Mouse (Mus musculus): ENCODE measurements around the gene Tle1. TPM values are rescaled to one million over a fixed set of nuclear protein-coding genes. Genes with fewer than 3 reads are reported as not detected.

Tle1 gene
- 27.8 and 30.7 TPM in 2 replicates for polyA plus RNA-seq (2015; fragmentation: Nextera tagmentation; extraction: Ambion mirVana)

GRCm38 (mm10) chr4:72200559-72201409 is at the start of gene Tle1:
Tle1 (minus strand) TSS chr4:72200919.
- peak within 1 kb of the TSS; percentile 89 for H3K4me3 ChIP-seq
- H3K4me1 ChIP-seq, result peaks cover 47% of the 10 kb centered on the region
- 0 out of 2 replicates have a peak, but pooled peaks cover 4% of the 10 kb centered on the region for H3K36me3 ChIP-seq
- peak within 1 kb of the TSS; percentile 67 for H3K4me2 ChIP-seq (replicated peaks)
- peak within 1 kb of the TSS; percentile 96 for H3K9ac ChIP-seq
- no peaks in the 10 kb centered on the region for H3K9me3 ChIP-seq
- ATAC-seq (ENCODE audit: low FRiP score, low read depth), result peak; percentile 95
- WGBS, result under 1% methylated on average over 85 of the region's 107 CpGs
- peak within 1 kb of the TSS; percentile 97 for H3K27ac ChIP-seq
- H3K27me3 ChIP-seq, result peaks cover 2% of the 10 kb centered on the region; the same call in 1 of the 2 replicates

- H3K4me3 ChIP-seq, result no peak overlapping the region
- ATAC-seq (ENCODE audit: low FRiP score, low read depth), result no peak
- H3K4me1 ChIP-seq, result no peaks in the 10 kb centered on the region
- H3K4me2 ChIP-seq (replicated peaks), result no peak overlapping the region
- no peak overlapping the region for H3K9ac ChIP-seq
- H3K9me3 ChIP-seq, result no peaks in the 10 kb centered on the region
- H3K27ac ChIP-seq, result no peak overlapping the region
- H3K36me3 ChIP-seq, result no peaks in the 10 kb centered on the region
- WGBS, result 64% methylated on average over 4 of the region's 4 CpGs
- H3K27me3 ChIP-seq, result no peaks in the 10 kb centered on the region
Measured at GRCm38 (mm10) chr4:72233584-72234219, 33.0 kb upstream of the Tle1 start.

- ATAC-seq (ENCODE audit: low FRiP score, low read depth), result no peak
- H3K27ac ChIP-seq, result no peak overlapping the region
- H3K4me3 ChIP-seq, result no peak overlapping the region
- H3K4me2 ChIP-seq (replicated peaks), result no peak overlapping the region
- no peak overlapping the region for H3K9ac ChIP-seq
- H3K36me3 ChIP-seq, result no peaks in the 10 kb centered on the region
- 82% methylated on average over 3 of the region's 3 CpGs for WGBS
- H3K27me3 ChIP-seq, result no peaks in the 10 kb centered on the region
- no peaks in the 10 kb centered on the region for H3K4me1 ChIP-seq
- no peaks in the 10 kb centered on the region for H3K9me3 ChIP-seq
Measured at GRCm38 (mm10) chr4:72232206-72232605, 31.5 kb upstream of the Tle1 start.

- Histone ChIP-seq H3K4me1 (no peaks in the 10 kb centered on the region), H3K9ac (no peak overlapping the region), H3K27ac (no peak overlapping the region), H3K4me3 (no peak overlapping the region), H3K4me2 (replicated peaks) (no peak overlapping the region), H3K27me3 (no peaks in the 10 kb centered on the region), H3K9me3 (no peaks in the 10 kb centered on the region), H3K36me3 (no peaks in the 10 kb centered on the region)
- ATAC-seq (ENCODE audit: low FRiP score, low read depth), result no peak
Measured at GRCm38 (mm10) chr4:72230832-72231231, 30.1 kb upstream of the Tle1 start.

GRCm38 (mm10) chr4:72221629-72222028 is 20.9 kb upstream of the Tle1 start:
- WGBS, result 85% methylated on average over 3 of the region's 3 CpGs
- Histone ChIP-seq H3K36me3 (no peaks in the 10 kb centered on the region), H3K4me1 (no peaks in the 10 kb centered on the region), H3K27ac (no peak overlapping the region), H3K4me3 (no peak overlapping the region), H3K27me3 (no peaks in the 10 kb centered on the region), H3K9ac (no peak overlapping the region), H3K9me3 (no peaks in the 10 kb centered on the region), H3K4me2 (replicated peaks) (no peak overlapping the region)
- ATAC-seq (ENCODE audit: low FRiP score, low read depth), result no peak

- no peak for ATAC-seq (ENCODE audit: low FRiP score, low read depth)
Measured at GRCm38 (mm10) chr4:72204420-72205045, 3.8 kb upstream of the Tle1 start.

GRCm38 (mm10) chr4:72201521-72201991 is 837 bp upstream of the Tle1 start:
- peaks cover 42% of the 10 kb centered on the region for H3K4me1 ChIP-seq
- H3K4me2 ChIP-seq (replicated peaks), result peak overlapping the region; percentile 67
- H3K9ac ChIP-seq, result peak overlapping the region; percentile 72
- peak overlapping the region; percentile 92 for H3K27ac ChIP-seq
- WGBS, result under 1% methylated on average over 24 of the region's 24 CpGs
- H3K27me3 ChIP-seq, result peaks cover 4% of the 10 kb centered on the region; the same call in 1 of the 2 replicates
- ATAC-seq (ENCODE audit: low FRiP score, low read depth), result peak; percentile 2; the same call in 1 of the 2 replicates
- H3K36me3 ChIP-seq, result no peaks in the 10 kb centered on the region
- H3K9me3 ChIP-seq, result no peaks in the 10 kb centered on the region
- H3K4me3 ChIP-seq, result peak overlapping the region; percentile 89

More at GRCm38 (mm10) chr4:72204420-72205045, 3.8 kb upstream of the Tle1 start:
- Histone ChIP-seq H3K4me2 (replicated peaks) (peak overlapping the region; percentile 67), H3K4me1 (peaks cover 24% of the 10 kb centered on the region), H3K36me3 (no peaks in the 10 kb centered on the region), H3K27ac (no peak overlapping the region), H3K27me3 (peaks cover 4% of the 10 kb centered on the region; the same call in 1 of the 2 replicates), H3K9me3 (no peaks in the 10 kb centered on the region), H3K9ac (no peak overlapping the region), H3K4me3 (peak overlapping the region; percentile 89)
- 7% methylated on average over 6 of the region's 6 CpGs for WGBS

GRCm38 (mm10) chr4:72199571-72200558 is 854 bp downstream of the Tle1 start:
- Histone ChIP-seq H3K36me3 (0 out of 2 replicates have a peak, but pooled peaks cover 9% of the 10 kb centered on the region), H3K4me1 (peaks cover 50% of the 10 kb centered on the region), H3K9ac (peak overlapping the region; percentile 96), H3K4me2 (replicated peaks) (peak overlapping the region; percentile 67), H3K27ac (peak overlapping the region; percentile 97), H3K9me3 (no peaks in the 10 kb centered on the region), H3K4me3 (peak overlapping the region; percentile 89), H3K27me3 (no peaks in the 10 kb centered on the region)
- under 1% methylated on average over 103 of the region's 103 CpGs for WGBS
- no peak for ATAC-seq (ENCODE audit: low FRiP score, low read depth)

GRCm38 (mm10) chr4:72198877-72199411 is 1.8 kb downstream of the Tle1 start:
- under 1% methylated on average over 22 of the region's 22 CpGs for WGBS
- ATAC-seq (ENCODE audit: low FRiP score, low read depth), result peak; percentile 7; the same call in 1 of the 2 replicates

GRCm38 (mm10) chr4:72197888-72198605 is 2.7 kb downstream of the Tle1 start:
- Histone ChIP-seq H3K9me3 (no peaks in the 10 kb centered on the region), H3K27ac (peak overlapping the region; percentile 97; the same call in 1 of the 2 replicates), H3K4me2 (replicated peaks) (peak overlapping the region; percentile 67), H3K4me3 (peak overlapping the region; percentile 89), H3K4me1 (peaks cover 53% of the 10 kb centered on the region), H3K27me3 (no peaks in the 10 kb centered on the region), H3K9ac (peak overlapping the region; percentile 96), H3K36me3 (peaks cover 24% of the 10 kb centered on the region; the same call in 1 of the 2 replicates)
- no peak for ATAC-seq (ENCODE audit: low FRiP score, low read depth)
- WGBS, result 20% methylated on average over 7 of the region's 7 CpGs

More at GRCm38 (mm10) chr4:72198877-72199411, 1.8 kb downstream of the Tle1 start:
- peak overlapping the region; percentile 96 for H3K9ac ChIP-seq
- peaks cover 52% of the 10 kb centered on the region for H3K4me1 ChIP-seq
- peak overlapping the region; percentile 67 for H3K4me2 ChIP-seq (replicated peaks)
- peak overlapping the region; percentile 89 for H3K4me3 ChIP-seq
- no peaks in the 10 kb centered on the region for H3K9me3 ChIP-seq
- peak overlapping the region; percentile 97 for H3K27ac ChIP-seq
- no peaks in the 10 kb centered on the region for H3K27me3 ChIP-seq
- peaks cover 18% of the 10 kb centered on the region; the same call in 1 of the 2 replicates for H3K36me3 ChIP-seq

All from limb, embryonic 13.5 days (tissue).